Mouse (Mus musculus): ENCODE results near the gene Tas2r143. TPM values are rescaled to one million over a fixed set of nuclear protein-coding genes. Genes with fewer than 3 reads are reported as not detected.

The Tas2r143 gene
- polyA plus RNA-seq, 1 experiment = 0.13 TPM

DNA sequence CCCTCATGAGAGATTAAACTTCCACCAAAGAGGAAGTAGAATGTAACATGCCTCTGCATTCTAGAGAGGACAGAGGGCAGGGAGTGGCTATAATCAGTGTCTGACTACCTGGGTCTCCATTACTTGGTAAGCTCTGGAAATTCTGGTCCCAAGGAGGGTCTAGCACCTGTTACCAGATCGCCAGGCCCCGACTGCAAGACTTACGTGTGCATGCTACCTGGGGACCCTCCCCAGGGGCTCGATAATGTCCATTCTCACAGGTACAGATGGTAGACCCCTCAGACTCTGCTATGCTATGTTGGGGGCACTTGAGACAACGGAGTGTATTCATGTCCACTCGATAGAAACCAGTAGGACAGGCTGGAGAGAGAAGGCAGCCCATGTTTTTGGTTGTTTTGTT is 34.8 kb upstream of the Tas2r143 start:
- Histone ChIP-seq H3K27ac (ENCODE audit: insufficient read depth, low read length) (no peak overlapping the region), H3K4me3 (ENCODE audit: extremely low read depth, insufficient read depth, insufficient read length) (no peak overlapping the region), H3K36me3 (ENCODE audit: control insufficient read depth, insufficient read depth, low read length) (0 out of 2 replicates have a peak, but pooled peaks cover 1% of the 10 kb centered on the region), H3K27me3 (ENCODE audit: control insufficient read depth, insufficient read depth, low read length) (no peaks in the 10 kb centered on the region), H3K4me1 (ENCODE audit: control insufficient read depth, insufficient read depth, insufficient read length) (no peaks in the 10 kb centered on the region)
- WGBS = 88% methylated on average over 6 of the region's 6 CpGs
- no peak for DNase-seq (ENCODE audit: low read depth in 1 of 2, low spot score in 2 of 2)
- TF ChIP-seq POLR2A (IDR thresholded peaks at IDR 0.05; ENCODE audit: low read depth, low read length) = no peak
- TF ChIP-seq CTCF (IDR thresholded peaks at IDR 0.05; ENCODE audit: extremely low read depth, insufficient read depth, insufficient read length, insufficient replicate concordance) = no peak

DNA sequence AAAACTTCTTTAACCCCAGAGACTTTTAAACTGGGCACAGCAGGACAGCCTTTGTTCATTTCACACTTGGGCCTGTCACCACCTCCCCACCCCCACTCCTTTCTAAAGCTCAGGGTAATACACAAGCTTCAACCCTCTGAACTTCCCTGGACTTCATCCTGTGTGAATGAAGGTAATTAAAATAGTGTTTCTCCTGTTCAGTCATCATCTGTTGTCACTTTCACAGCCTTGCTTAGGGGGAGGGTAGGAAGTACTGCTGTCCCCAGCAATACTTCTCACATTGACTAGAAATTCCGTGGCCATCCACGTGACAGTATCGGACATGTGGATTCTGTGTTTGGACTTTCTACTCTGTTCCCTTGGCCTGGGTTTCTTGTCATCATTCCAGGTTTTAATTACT is 30.2 kb upstream of the Tas2r143 start:
- Histone ChIP-seq H3K27ac (ENCODE audit: insufficient read depth, low read length) (no peak overlapping the region), H3K27me3 (ENCODE audit: control insufficient read depth, insufficient read depth, low read length) (no peaks in the 10 kb centered on the region), H3K4me1 (ENCODE audit: control insufficient read depth, insufficient read depth, insufficient read length) (peaks cover 7% of the 10 kb centered on the region), H3K36me3 (ENCODE audit: control insufficient read depth, insufficient read depth, low read length) (no peaks in the 10 kb centered on the region), H3K4me3 (ENCODE audit: extremely low read depth, insufficient read depth, insufficient read length) (no peak overlapping the region)
- DNase-seq (ENCODE audit: low read depth in 1 of 2, low spot score in 2 of 2) = no peak
- no peak for TF ChIP-seq POLR2A (IDR thresholded peaks at IDR 0.05; ENCODE audit: low read depth, low read length)
- TF ChIP-seq CTCF (IDR thresholded peaks at IDR 0.05; ENCODE audit: extremely low read depth, insufficient read depth, insufficient read length, insufficient replicate concordance) = no peak
- WGBS = 73% methylated on average over 3 of the region's 3 CpGs

DNA sequence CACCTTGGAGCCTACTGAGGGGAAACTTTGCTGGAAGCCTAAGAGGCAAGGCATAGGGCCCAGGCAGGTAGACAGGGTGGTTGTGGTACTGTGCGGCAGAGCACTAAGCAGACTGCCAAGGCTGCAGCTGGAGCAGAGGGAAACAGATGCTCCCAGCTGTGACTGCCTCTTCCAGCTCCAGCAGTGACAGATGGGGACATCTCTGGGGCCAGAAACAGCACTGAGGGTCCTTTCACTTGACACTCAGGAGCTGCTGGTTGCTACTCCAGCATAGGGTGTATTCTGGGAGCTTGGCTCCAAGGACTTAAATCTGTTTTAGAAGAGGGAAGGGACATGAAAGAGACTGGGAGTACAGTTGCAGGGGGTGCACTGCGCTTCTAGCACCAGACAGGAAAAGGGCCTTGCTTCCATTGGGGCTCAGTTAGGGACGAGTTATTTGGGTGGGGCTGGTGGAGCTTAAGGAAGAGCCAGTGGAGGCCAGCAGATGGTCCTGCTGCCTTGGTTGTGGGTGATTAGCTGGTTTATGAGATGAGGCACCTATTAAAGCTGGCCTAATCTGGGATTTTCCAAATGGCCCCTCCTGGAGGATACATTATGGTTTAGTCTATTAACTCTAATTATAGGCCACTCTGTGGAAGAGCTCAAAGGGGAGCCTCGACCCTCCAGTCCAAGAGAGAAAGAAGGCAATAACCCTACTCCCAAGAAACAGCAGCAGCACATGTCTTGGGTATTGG is 29.2 kb upstream of the Tas2r143 start:
- no peak for DNase-seq (ENCODE audit: low read depth in 1 of 2, low spot score in 2 of 2)
- no peak overlapping the region for H3K4me3 ChIP-seq (ENCODE audit: extremely low read depth, insufficient read depth, insufficient read length)
- H3K36me3 ChIP-seq (ENCODE audit: control insufficient read depth, insufficient read depth, low read length) = no peaks in the 10 kb centered on the region
- H3K27me3 ChIP-seq (ENCODE audit: control insufficient read depth, insufficient read depth, low read length) = no peaks in the 10 kb centered on the region
- TF ChIP-seq POLR2A (IDR thresholded peaks at IDR 0.05; ENCODE audit: low read depth, low read length) (no peak), CTCF (IDR thresholded peaks at IDR 0.05; ENCODE audit: extremely low read depth, insufficient read depth, insufficient read length, insufficient replicate concordance) (no peak)
- no peak overlapping the region for H3K27ac ChIP-seq (ENCODE audit: insufficient read depth, low read length)
- 80% methylated on average over 4 of the region's 4 CpGs for WGBS
- peaks cover 7% of the 10 kb centered on the region for H3K4me1 ChIP-seq (ENCODE audit: control insufficient read depth, insufficient read depth, insufficient read length)

DNA sequence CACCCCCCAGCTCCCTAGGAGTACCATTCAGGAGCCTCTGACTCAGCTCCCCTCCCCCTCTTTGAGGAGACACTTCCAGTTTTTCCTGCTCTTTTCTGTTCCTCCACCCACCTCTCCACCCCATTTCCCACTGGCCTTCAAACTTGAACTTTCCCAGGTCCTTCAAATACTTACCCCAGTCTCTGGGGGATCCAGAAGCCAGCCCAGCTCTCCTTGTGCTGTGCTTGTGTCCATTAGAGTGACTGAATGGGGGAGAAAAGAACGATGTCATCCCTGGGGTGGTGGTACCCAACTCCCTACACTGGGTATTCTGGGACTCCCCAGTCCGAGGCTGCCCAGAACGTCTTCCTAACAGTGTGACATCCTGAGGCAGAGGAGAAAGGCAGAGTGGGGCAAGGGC is 28.0 kb upstream of the Tas2r143 start:
- no peak overlapping the region for H3K27ac ChIP-seq (ENCODE audit: insufficient read depth, low read length)
- peaks cover 7% of the 10 kb centered on the region for H3K4me1 ChIP-seq (ENCODE audit: control insufficient read depth, insufficient read depth, insufficient read length)
- WGBS = 72% methylated on average over 3 of the region's 3 CpGs
- H3K4me3 ChIP-seq (ENCODE audit: extremely low read depth, insufficient read depth, insufficient read length) = no peak overlapping the region
- TF ChIP-seq POLR2A (IDR thresholded peaks at IDR 0.05; ENCODE audit: low read depth, low read length) (no peak), CTCF (IDR thresholded peaks at IDR 0.05; ENCODE audit: extremely low read depth, insufficient read depth, insufficient read length, insufficient replicate concordance) (no peak)
- no peaks in the 10 kb centered on the region for H3K36me3 ChIP-seq (ENCODE audit: control insufficient read depth, insufficient read depth, low read length)
- DNase-seq (ENCODE audit: low read depth in 1 of 2, low spot score in 2 of 2) = no peak
- no peaks in the 10 kb centered on the region for H3K27me3 ChIP-seq (ENCODE audit: control insufficient read depth, insufficient read depth, low read length)

DNA sequence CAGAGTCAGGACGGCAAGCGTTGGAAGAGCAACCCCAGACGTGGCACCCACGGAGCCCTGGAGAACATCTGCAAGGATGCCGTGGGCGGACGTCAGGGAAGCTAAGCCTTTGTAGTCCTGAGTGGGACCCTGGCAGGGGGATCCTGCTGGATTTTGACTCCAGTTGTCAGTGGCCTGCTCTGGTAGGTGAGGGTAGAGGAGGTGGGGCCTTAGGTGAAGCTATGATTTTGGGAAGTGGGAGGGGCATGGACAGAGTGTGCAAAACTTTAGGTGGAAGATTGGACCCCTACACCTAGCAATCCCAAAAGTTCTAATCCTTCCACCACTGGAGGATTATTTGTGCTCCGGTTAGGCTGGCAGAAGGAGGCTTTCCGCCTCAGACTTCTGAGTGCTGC is 27.6 kb upstream of the Tas2r143 start:
- TF ChIP-seq POLR2A (IDR thresholded peaks at IDR 0.05; ENCODE audit: low read depth, low read length) = no peak
- no peak for TF ChIP-seq CTCF (IDR thresholded peaks at IDR 0.05; ENCODE audit: extremely low read depth, insufficient read depth, insufficient read length, insufficient replicate concordance)
- DNase-seq (ENCODE audit: low read depth in 1 of 2, low spot score in 2 of 2) = no peak
- no peak overlapping the region for H3K4me3 ChIP-seq (ENCODE audit: extremely low read depth, insufficient read depth, insufficient read length)

DNA sequence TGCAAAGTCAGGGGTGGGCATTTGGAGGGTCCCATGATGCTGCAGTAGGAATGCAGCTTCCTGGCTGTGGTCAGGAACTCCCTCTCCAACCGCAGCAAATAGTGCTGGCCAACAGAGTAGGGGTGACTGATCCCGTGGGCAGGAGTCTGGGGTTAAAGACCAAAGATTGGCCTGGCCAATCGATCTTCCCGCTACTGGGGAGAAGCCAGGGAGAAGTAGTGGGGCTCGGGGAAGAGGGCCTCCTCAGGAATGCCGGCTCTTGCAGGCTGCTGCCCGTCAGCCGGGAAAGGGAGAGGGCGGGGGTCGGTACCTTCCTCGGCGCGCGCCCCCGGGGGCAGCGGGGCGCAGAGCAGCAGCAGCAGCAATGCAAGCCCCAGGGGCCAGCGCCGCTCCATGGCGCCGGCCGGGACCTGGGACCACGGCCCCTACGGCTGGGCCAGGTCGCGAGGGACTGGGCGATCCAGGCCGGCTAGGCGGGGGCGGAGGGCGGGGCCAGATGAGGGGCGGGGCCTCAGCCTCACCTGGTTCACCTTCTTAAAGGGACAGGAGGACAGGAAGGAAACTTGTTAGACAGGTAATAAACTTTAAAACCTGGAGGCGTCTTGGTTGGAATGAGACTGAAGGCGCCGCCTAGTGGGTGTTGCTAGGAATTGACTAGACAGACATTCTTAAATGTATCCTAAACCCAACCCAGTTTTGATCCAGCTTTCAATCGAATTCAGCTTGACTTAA is 27.1 kb upstream of the Tas2r143 start, which contains the start of gene Epha1:
Gene Epha1 (minus strand): TSS at position 453 of the 732 bp plus-strand sequence.
- no peaks in the 10 kb centered on the region for H3K36me3 ChIP-seq (ENCODE audit: control insufficient read depth, insufficient read depth, low read length)
- H3K27ac ChIP-seq (ENCODE audit: insufficient read depth, low read length) = no peak within 1 kb of the TSS
- H3K4me1 ChIP-seq (ENCODE audit: control insufficient read depth, insufficient read depth, insufficient read length) = peaks cover 7% of the 10 kb centered on the region
- H3K4me3 ChIP-seq (ENCODE audit: extremely low read depth, insufficient read depth, insufficient read length) = no peak within 1 kb of the TSS; the same call in 1 of the 2 replicates
- peak in 1 of 2 experiments; percentile 54 for DNase-seq (ENCODE audit: low read depth in 1 of 2, low spot score in 2 of 2)
- TF ChIP-seq POLR2A (IDR thresholded peaks at IDR 0.05; ENCODE audit: low read depth, low read length) (no peak), CTCF (IDR thresholded peaks at IDR 0.05; ENCODE audit: extremely low read depth, insufficient read depth, insufficient read length, insufficient replicate concordance) (no peak)
- H3K27me3 ChIP-seq (ENCODE audit: control insufficient read depth, insufficient read depth, low read length) = no peaks in the 10 kb centered on the region
- 3% methylated on average over 34 of the region's 36 CpGs for WGBS

More for the DNA sequence above, 27.6 kb upstream of the Tas2r143 start:
- Histone ChIP-seq H3K27ac (ENCODE audit: insufficient read depth, low read length) (no peak overlapping the region), H3K27me3 (ENCODE audit: control insufficient read depth, insufficient read depth, low read length) (no peaks in the 10 kb centered on the region), H3K4me1 (ENCODE audit: control insufficient read depth, insufficient read depth, insufficient read length) (peaks cover 7% of the 10 kb centered on the region), H3K36me3 (ENCODE audit: control insufficient read depth, insufficient read depth, low read length) (no peaks in the 10 kb centered on the region)
- 87% methylated on average over 9 of the region's 9 CpGs for WGBS

All from spleen, adult 2 months (tissue).